Mouse (Mus musculus): Measurements from ENCODE around the gene Rars2.

Gene Rars2

GRCm38 (mm10) chr4:34653179-34653578 lies 38.4 kb downstream of the Rars2 start:
- DNase-seq: no peak

GRCm38 (mm10) chr4:34656101-34656500 lies 41.3 kb downstream of the Rars2 start:
- DNase-seq: no peak

- DNase-seq: no peak
Measured at GRCm38 (mm10) chr4:34659012-34659411, 44.3 kb downstream of the Rars2 start.

GRCm38 (mm10) chr4:34661514-34661913 lies 46.8 kb downstream of the Rars2 start:
- DNase-seq: no peak

- DNase-seq: no peak
Measured at GRCm38 (mm10) chr4:34661927-34662326, 47.2 kb downstream of the Rars2 start.

GRCm38 (mm10) chr4:34667923-34668322 lies 53.2 kb downstream of the Rars2 start:
- DNase-seq: no peak

GRCm38 (mm10) chr4:34673721-34674120 lies 59.0 kb downstream of the Rars2 start:
- DNase-seq: no peak

GRCm38 (mm10) chr4:34680530-34680929 lies 65.8 kb downstream of the Rars2 start:
- DNase-seq: no peak

- peak; percentile 96 for DNase-seq
Measured at GRCm38 (mm10) chr4:34686874-34687567, 72.3 kb downstream of the Rars2 start, which contains the start of gene Slc35a1. Gene Slc35a1 (minus strand): TSS chr4:34687438.

- no peak for DNase-seq
Measured at GRCm38 (mm10) chr4:34688021-34688420, 73.3 kb downstream of the Rars2 start.

GRCm38 (mm10) chr4:34701528-34701927 lies 86.8 kb downstream of the Rars2 start:
- peak; percentile 15 for DNase-seq

GRCm38 (mm10) chr4:34702231-34702630 lies 87.5 kb downstream of the Rars2 start:
- DNase-seq: no peak

GRCm38 (mm10) chr4:34703029-34703428 lies 88.3 kb downstream of the Rars2 start:
- DNase-seq: no peak

GRCm38 (mm10) chr4:34707248-34707647 lies 92.5 kb downstream of the Rars2 start:
- DNase-seq: no peak

GRCm38 (mm10) chr4:34708127-34708526 lies 93.4 kb downstream of the Rars2 start:
- no peak for DNase-seq

All from cerebellum, adult 9-11 months (tissue).